Mouse (Mus musculus) naive thymus-derived CD4-positive, alpha-beta T cell, adult 2 months (primary cell): Measurements from ENCODE around the gene Gm49601.

Experiments used
- DNase-seq: peaks from one replicate; pipeline ENCODE4 v3.0.0-alpha.2; 2011; ENCODE audit warnings: low read depth

Gm49601 gene

DNA sequence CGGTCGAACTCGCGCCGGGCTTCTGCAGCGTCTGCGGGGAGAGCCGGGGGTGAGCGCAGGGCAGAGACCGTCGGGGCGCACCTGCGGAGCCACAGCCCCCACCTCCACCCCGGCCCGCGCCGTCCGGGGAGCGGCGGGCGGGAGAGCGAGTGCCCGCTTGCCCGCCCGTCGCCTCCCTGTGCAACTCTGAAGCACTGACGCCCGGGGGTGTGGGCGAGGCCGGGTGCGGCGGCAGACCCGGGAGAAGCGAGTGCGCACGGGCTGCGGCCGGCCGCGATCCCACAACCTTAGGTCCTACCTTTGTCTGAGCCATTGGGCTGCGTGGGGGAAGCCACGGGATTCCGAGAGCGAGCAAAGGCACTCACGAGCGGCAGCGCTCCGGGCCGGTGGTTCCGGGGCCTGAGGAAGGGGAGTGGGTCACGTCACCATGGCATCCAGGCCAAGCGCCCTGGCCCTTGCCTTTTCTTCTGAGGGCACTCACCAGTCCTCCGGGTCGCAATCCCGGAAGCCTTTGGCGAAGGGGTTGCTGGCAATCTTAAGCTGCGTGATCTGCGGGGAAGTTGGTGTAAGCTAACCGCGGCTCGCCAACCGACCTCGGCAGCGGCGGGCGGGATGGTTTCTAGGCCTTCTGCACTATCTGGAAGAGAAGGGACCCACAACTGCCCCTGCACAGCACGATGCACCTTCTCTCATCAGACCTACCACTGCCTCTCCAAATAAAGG lies 43.6 kb downstream of the Gm49601 start:
- no peak for DNase-seq

DNA sequence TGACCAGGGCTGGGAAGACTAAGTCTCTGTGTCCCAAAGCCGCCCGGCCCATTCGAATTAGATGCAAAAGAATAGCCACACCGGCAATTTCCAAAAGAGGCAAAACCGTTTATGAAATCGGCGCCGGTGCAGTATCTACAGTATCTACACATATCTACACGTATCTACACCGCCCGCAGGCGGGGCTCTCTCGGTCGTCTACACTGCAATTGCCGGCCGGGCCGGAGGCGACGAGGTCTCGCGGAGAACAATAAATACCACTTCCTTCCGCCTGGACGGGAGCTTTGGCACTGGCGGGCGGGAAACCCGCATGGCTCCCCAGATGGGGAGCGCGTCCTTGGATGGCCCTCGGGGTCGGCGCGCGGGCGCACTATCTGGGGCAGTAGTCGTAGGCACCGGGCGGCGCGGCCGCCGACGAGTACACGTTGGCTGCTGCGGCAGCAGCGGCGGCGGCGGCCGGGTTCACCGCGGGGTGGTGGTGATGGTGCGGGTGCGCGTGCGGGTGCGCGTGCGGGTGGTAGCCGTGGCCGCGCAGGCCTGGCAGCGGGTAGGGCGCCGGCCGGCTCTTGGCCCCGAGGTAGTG lies 44.5 kb downstream of the Gm49601 start:
- DNase-seq: no peak

DNA sequence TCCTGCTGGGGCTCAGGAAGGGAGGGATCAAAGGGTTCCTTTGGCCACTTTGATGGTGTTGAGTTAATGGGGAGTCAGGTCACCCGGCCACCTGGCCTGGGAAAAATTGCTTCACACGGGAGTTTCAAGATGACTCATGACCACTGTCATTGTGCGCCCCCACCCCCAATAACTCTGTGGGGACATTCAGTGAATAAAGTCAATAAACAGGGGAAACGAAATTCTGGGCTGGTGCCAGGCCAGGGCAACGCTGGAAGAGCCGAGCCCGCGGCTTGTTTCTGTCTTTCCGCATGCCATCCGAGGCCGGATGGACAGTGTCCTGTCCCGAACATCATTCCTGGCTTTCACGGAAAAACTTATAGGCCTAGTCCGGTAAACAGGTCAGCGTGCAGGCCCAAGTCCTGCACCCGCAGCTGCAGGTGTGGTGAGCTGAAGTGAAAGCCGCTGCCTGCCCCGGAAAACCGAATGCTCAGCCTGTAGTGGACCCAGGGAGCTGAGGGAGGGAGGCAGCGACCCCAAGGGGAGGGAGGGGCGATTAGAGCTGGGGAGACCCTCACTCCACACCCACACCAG lies 45.1 kb downstream of the Gm49601 start:
- DNase-seq: no peak

DNA sequence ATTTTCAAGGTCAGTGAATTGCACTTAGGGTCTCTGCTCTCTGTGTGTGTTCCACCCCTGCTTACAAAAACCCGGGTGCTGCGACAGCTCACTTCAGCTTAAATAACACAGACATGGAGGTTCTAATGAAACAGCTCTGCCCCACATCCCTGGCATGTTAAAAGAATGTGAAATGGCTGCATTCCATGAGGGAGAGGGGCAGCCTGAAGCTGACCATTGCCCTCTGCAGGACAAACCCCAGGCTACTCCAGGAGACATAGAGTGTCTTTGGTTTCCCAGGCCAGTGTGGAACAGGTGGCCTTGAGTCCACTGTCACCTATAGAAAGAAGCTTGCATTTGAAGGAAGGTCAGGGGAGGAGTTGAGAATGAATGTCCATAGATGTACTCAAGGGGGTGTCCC lies 45.8 kb downstream of the Gm49601 start:
- DNase-seq: no peak

- DNase-seq: no peak
Observed at GRCm38 (mm10) chr16:18577599-18578160, 48.5 kb downstream of the Gm49601 start.

GRCm38 (mm10) chr16:18577071-18577470 lies 49.2 kb downstream of the Gm49601 start:
- no peak for DNase-seq

DNA sequence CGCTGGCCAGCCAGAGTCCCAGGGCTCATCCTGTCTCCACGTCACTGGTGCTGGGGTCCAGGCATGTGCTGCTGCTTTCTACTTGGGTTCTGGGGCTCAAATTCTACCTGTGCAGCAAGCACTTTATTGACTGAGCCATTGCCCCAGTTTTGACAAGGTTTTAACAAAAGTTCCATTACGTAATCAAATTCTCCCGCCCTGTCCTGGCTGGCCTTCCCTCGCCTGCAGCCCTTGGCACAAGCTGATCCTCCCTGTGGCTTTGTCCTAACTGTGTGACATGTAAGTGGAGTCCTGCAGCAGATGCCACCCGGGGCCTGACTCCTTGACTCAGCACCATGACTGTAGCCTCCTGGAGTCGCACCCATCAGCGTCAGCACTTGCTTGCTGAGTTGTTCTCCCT lies 52.0 kb downstream of the Gm49601 start:
- no peak for DNase-seq
